Mouse (Mus musculus) retina, adult 2 months (tissue): ENCODE results near the gene Gm20498.
"Not testable (repeated sequence)": the region's sequence is repeated elsewhere in the genome, so short reads cannot be mapped to it uniquely, and the experiment has no call there.

Experiments used
- DNase-seq: peaks from one replicate; pipeline ENCODE4 v3.0.0-alpha.2; 2012; ENCODE audit warnings: low read depth, low spot score

Gm20498 gene

GRCm38 (mm10) chr12:81532316-81533028 lies at the start of gene Gm20498, which contains the start of gene Synj2bp:
Gm20498 (minus strand) TSS chr12:81532905.
Synj2bp (minus strand) TSS chr12:81532911.
- DNase-seq: peak; percentile 68

- DNase-seq: no peak
Observed at GRCm38 (mm10) chr12:81568374-81568773, 35.7 kb upstream of the Gm20498 start, which contains the start of gene Adam21. Adam21 (minus strand) TSS chr12:81568474.

GRCm38 (mm10) chr12:81567931-81568330 lies 35.2 kb upstream of the Gm20498 start:
- DNase-seq: no peak

GRCm38 (mm10) chr12:81564173-81564572 lies 31.5 kb upstream of the Gm20498 start:
- no peak for DNase-seq

- no peak for DNase-seq
Observed at GRCm38 (mm10) chr12:81549286-81549685, 16.6 kb upstream of the Gm20498 start.

- DNase-seq: no peak
Observed at GRCm38 (mm10) chr12:81547163-81547562, 14.5 kb upstream of the Gm20498 start.

GRCm38 (mm10) chr12:81533029-81533419 lies 319 bp upstream of the Gm20498 start:
- DNase-seq: no peak

GRCm38 (mm10) chr12:81530587-81530986 lies 2.1 kb downstream of the Gm20498 start:
- DNase-seq: not testable (repeated sequence)

- DNase-seq: not testable (repeated sequence)
Observed at GRCm38 (mm10) chr12:81496906-81497305, 35.8 kb downstream of the Gm20498 start.

- no peak for DNase-seq
Observed at GRCm38 (mm10) chr12:81490491-81490890, 42.2 kb downstream of the Gm20498 start.

- no peak for DNase-seq
Observed at GRCm38 (mm10) chr12:81485311-81485710, 47.4 kb downstream of the Gm20498 start.

- peak; percentile 77 for DNase-seq
Observed at GRCm38 (mm10) chr12:81484727-81485191, 47.9 kb downstream of the Gm20498 start, which contains the start of gene Cox16. Cox16 (minus strand) TSS chr12:81485127.

GRCm38 (mm10) chr12:81484212-81484611 lies 48.5 kb downstream of the Gm20498 start:
- DNase-seq: no peak

- DNase-seq: no peak
Observed at GRCm38 (mm10) chr12:81483656-81484055, 49.0 kb downstream of the Gm20498 start.

- DNase-seq: not testable (repeated sequence)
Observed at GRCm38 (mm10) chr12:81459051-81459450, 73.7 kb downstream of the Gm20498 start.

GRCm38 (mm10) chr12:81438985-81439384 lies 93.7 kb downstream of the Gm20498 start:
- DNase-seq: not testable (repeated sequence)

- DNase-seq: not testable (repeated sequence)
Observed at GRCm38 (mm10) chr12:81434778-81435177, 97.9 kb downstream of the Gm20498 start.

- no peak for DNase-seq
Observed at GRCm38 (mm10) chr12:81421846-81422245, 110.9 kb downstream of the Gm20498 start, which contains the start of gene Adam4. Adam4 (minus strand) TSS chr12:81421946.

GRCm38 (mm10) chr12:81413211-81413610 lies 119.5 kb downstream of the Gm20498 start:
- no peak for DNase-seq

GRCm38 (mm10) chr12:81408966-81409365 lies 123.7 kb downstream of the Gm20498 start:
- DNase-seq: no peak

- DNase-seq: peak; percentile 26
Observed at GRCm38 (mm10) chr12:81402187-81402586, 130.5 kb downstream of the Gm20498 start.

- not testable (repeated sequence) for DNase-seq
Observed at GRCm38 (mm10) chr12:81379364-81379763, 153.3 kb downstream of the Gm20498 start, which contains the start of gene Gm4787. Gm4787 (minus strand) TSS chr12:81379464.

- no peak for DNase-seq
Observed at GRCm38 (mm10) chr12:81333841-81334240, 198.9 kb downstream of the Gm20498 start.
